Comparison of ENCODE assay signal across 8 mouse cellular contexts in genomic region chr10:78438094-78438493, GRCm38 (mm10). TPM values are rescaled to one million over a fixed set of nuclear protein-coding genes. Genes with fewer than 3 reads are reported as not detected.
A peak's percentile ranks its signal among the peaks of the same experiment; 100 is the strongest.
DNase-seq lines count a peak whose midpoint lies in the region; ATAC-seq and TF ChIP-seq lines count a peak whose summit lies in the region.

No protein-coding gene starts in this region.

- WGBS in kidney, postnatal 0 days = 10% methylated on average over 5 of the region's 5 CpGs
- WGBS in liver, postnatal 0 days (ENCODE audit: insufficient replicate concordance) = 14% methylated on average over 5 of the region's 5 CpGs
- WGBS in neural tube, embryonic 13.5 days = 13% methylated on average over 5 of the region's 5 CpGs

- no peak overlapping the region for H3K4me2 ChIP-seq in kidney, postnatal 0 days (ENCODE audit: low read length)
- no peak overlapping the region for H3K4me2 ChIP-seq in liver, postnatal 0 days (ENCODE audit: low read depth, low read length)
- no peak overlapping the region for H3K4me2 ChIP-seq in neural tube, embryonic 13.5 days

- no peak overlapping the region for H3K4me3 ChIP-seq in kidney, postnatal 0 days (replicated peaks; ENCODE audit: low read depth, low read length)
- H3K4me3 ChIP-seq in liver, postnatal 0 days (ENCODE audit: low read depth, low read length) = no peak overlapping the region
- H3K4me3 ChIP-seq in neural tube, embryonic 13.5 days = no peak overlapping the region
- no peak overlapping the region for H3K4me3 ChIP-seq in testis, adult 2 months (ENCODE audit: control insufficient read depth, low read depth, low read length)

- peaks cover 17% of the 10 kb centered on the region; the same call in 1 of the 2 replicates for H3K36me3 ChIP-seq in kidney, postnatal 0 days (ENCODE audit: insufficient read depth, low read length)
- H3K36me3 ChIP-seq in liver, postnatal 0 days (replicated peaks; ENCODE audit: insufficient read depth, low read length) = peaks cover 8% of the 10 kb centered on the region; the same call in 1 of the 2 replicates
- 0 out of 2 replicates have a peak, but pooled peaks cover 7% of the 10 kb centered on the region for H3K36me3 ChIP-seq in neural tube, embryonic 13.5 days
- no peaks in the 10 kb centered on the region for H3K36me3 ChIP-seq in testis, adult 2 months (ENCODE audit: control insufficient read depth, insufficient read depth, low read length)

- H3K9ac ChIP-seq in kidney, postnatal 0 days (ENCODE audit: low read depth, low read length) = no peak overlapping the region
- no peak overlapping the region for H3K9ac ChIP-seq in liver, postnatal 0 days (replicated peaks)
- H3K9ac ChIP-seq in neural tube, embryonic 13.5 days = no peak overlapping the region

- no peak overlapping the region for H3K27ac ChIP-seq in kidney, postnatal 0 days
- H3K27ac ChIP-seq in liver, postnatal 0 days (ENCODE audit: low read depth) = no peak overlapping the region
- no peak overlapping the region for H3K27ac ChIP-seq in neural tube, embryonic 13.5 days (replicated peaks)
- no peak overlapping the region for H3K27ac ChIP-seq in testis, adult 2 months (ENCODE audit: control insufficient read depth, insufficient read depth, low read depth, low read length)

- no peak for ATAC-seq in kidney, postnatal 0 days (replicated peaks; ENCODE audit: low FRiP score, low read depth)
- ATAC-seq in liver, postnatal 0 days = peak; percentile 47
- peak; percentile 44; the same call in 1 of the 2 replicates for ATAC-seq in neural tube, embryonic 13.5 days (ENCODE audit: low read depth)

- H3K9me3 ChIP-seq in kidney, postnatal 0 days (replicated peaks; ENCODE audit: low read length) = no peaks in the 10 kb centered on the region
- H3K9me3 ChIP-seq in liver, postnatal 0 days (ENCODE audit: low read length) = no peaks in the 10 kb centered on the region
- H3K9me3 ChIP-seq in neural tube, embryonic 13.5 days = no peaks in the 10 kb centered on the region

- peak; percentile 69 for DNase-seq in A20 (ENCODE audit: low read depth, low spot score)
- peak; percentile 75 for DNase-seq in adipocyte (ENCODE audit: low spot score)
- DNase-seq in cerebellum, postnatal 4 days (ENCODE audit: low spot score in 2 of 2) = peak; percentile 83 to 87
- DNase-seq in gastrocnemius, postnatal 14 days = peak; percentile 78
- peak; percentile 64 for DNase-seq in kidney, postnatal 0 days (ENCODE audit: low spot score)
- DNase-seq in liver, postnatal 0 days = peak; percentile 87

- no peaks in the 10 kb centered on the region for H3K27me3 ChIP-seq in kidney, postnatal 0 days (ENCODE audit: insufficient read depth, low read length)
- no peaks in the 10 kb centered on the region for H3K27me3 ChIP-seq in liver, postnatal 0 days (ENCODE audit: insufficient read depth, low read length)
- H3K27me3 ChIP-seq in neural tube, embryonic 13.5 days = no peaks in the 10 kb centered on the region
- H3K27me3 ChIP-seq in testis, adult 2 months (ENCODE audit: control insufficient read depth, insufficient read depth, low read length) = no peaks in the 10 kb centered on the region

- TF ChIP-seq EP300 in liver, postnatal 0 days (IDR thresholded peaks at IDR 0.05; ENCODE audit: low read depth) = no peak

- TF ChIP-seq POLR2A in testis, adult 2 months (IDR thresholded peaks at IDR 0.05; ENCODE audit: control insufficient read depth, low read depth, low read length) = no peak

- no peaks in the 10 kb centered on the region for H3K4me1 ChIP-seq in kidney, postnatal 0 days (replicated peaks; ENCODE audit: insufficient read depth, low read length)
- no peaks in the 10 kb centered on the region for H3K4me1 ChIP-seq in liver, postnatal 0 days (ENCODE audit: insufficient read depth)
- H3K4me1 ChIP-seq in neural tube, embryonic 13.5 days (replicated peaks) = no peaks in the 10 kb centered on the region
- H3K4me1 ChIP-seq in testis, adult 2 months (ENCODE audit: control insufficient read depth, insufficient read depth, low read length) = 0 out of 2 replicates have a peak, but pooled peaks cover 2% of the 10 kb centered on the region

- intact Hi-C loops in gastrocnemius, postnatal 14 days (cut with DNase I; ENCODE audit: low total_unique reads) = no loop called here

- TF ChIP-seq CTCF in kidney, postnatal 0 days (IDR thresholded peaks at IDR 0.05; ENCODE audit: low read depth) = peak; percentile 95
- TF ChIP-seq CTCF in liver, postnatal 0 days (IDR thresholded peaks at IDR 0.05; ENCODE audit: low read depth) = peak; percentile 98
- TF ChIP-seq CTCF in testis, adult 2 months (IDR thresholded peaks at IDR 0.05; ENCODE audit: control insufficient read depth, insufficient read depth, insufficient replicate concordance, low read depth, low read length) = peak; percentile 92

RNA-seq across cellular contexts. Expression of gene Cstb, which starts 12.6 kb away (rescaled TPM):
- total RNA-seq in gastrocnemius, postnatal 14 days (2021) = 10 to 100 TPM; 18.5 to 21.2 TPM
- 402 and 433 TPM in 2 replicates for polyA plus RNA-seq in kidney, postnatal 0 days (2015; fragmentation: Nextera tagmentation; extraction: Ambion mirVana)
- 177 and 187 TPM in 2 replicates for polyA plus RNA-seq in liver, postnatal 0 days (2015; fragmentation: Nextera tagmentation; extraction: Ambion mirVana)
- polyA plus RNA-seq in neural tube, embryonic 13.5 days (2015; fragmentation: Nextera tagmentation; extraction: Ambion mirVana) = 107 and 115 TPM in 2 replicates
- polyA plus RNA-seq in testis, adult 2 months (2012; rRNA removed) = 17.6 and 20.3 TPM in 2 replicates

RNA-seq across cellular contexts. Expression of gene Rrp1, which starts 25.3 kb away (rescaled TPM):
- 10 to 100 TPM; 70.5 to 73.9 TPM for total RNA-seq in gastrocnemius, postnatal 14 days (2021)
- 232 and 262 TPM in 2 replicates for polyA plus RNA-seq in kidney, postnatal 0 days (2015; fragmentation: Nextera tagmentation; extraction: Ambion mirVana)
- polyA plus RNA-seq in liver, postnatal 0 days (2015; fragmentation: Nextera tagmentation; extraction: Ambion mirVana) = 93.5 and 95.5 TPM in 2 replicates
- 365 and 462 TPM in 2 replicates for polyA plus RNA-seq in neural tube, embryonic 13.5 days (2015; fragmentation: Nextera tagmentation; extraction: Ambion mirVana)
- 349 and 360 TPM in 2 replicates for polyA plus RNA-seq in testis, adult 2 months (2012; rRNA removed)

RNA-seq across cellular contexts. Expression of gene Pdxk, which starts 26.7 kb away (rescaled TPM):
- 1 to 10 TPM; 4.8 to 6.2 TPM for total RNA-seq in gastrocnemius, postnatal 14 days (2021)
- polyA plus RNA-seq in kidney, postnatal 0 days (2015; fragmentation: Nextera tagmentation; extraction: Ambion mirVana) = 24.0 and 25.2 TPM in 2 replicates
- 10.1 and 11.0 TPM in 2 replicates for polyA plus RNA-seq in liver, postnatal 0 days (2015; fragmentation: Nextera tagmentation; extraction: Ambion mirVana)
- 16.1 and 18.6 TPM in 2 replicates for polyA plus RNA-seq in neural tube, embryonic 13.5 days (2015; fragmentation: Nextera tagmentation; extraction: Ambion mirVana)
- polyA plus RNA-seq in testis, adult 2 months (2012; rRNA removed) = 3.9 and 4.1 TPM in 2 replicates
